Mouse (Mus musculus) adrenal gland, adult 10 weeks (tissue): Measurements from ENCODE around the gene Aspm. TPM values are rescaled to one million over a fixed set of nuclear protein-coding genes. Genes with fewer than 3 reads are reported as not detected.

Experiments
- polyA plus RNA-seq: library from polyadenylated mRNA; stranded (reverse); fragments of 350-450 nt; fragmentation: Illumina TruSeq; extraction: RNeasy Lipid Tissue Mini Kit (QIAGEN cat#74804); gene quantifications from one replicate; pipeline ENCODE4 v1.2.3, GENCODE M21; 2014; ENCODE audit warnings: low read depth, low replicate concordance

Gene Aspm
- 2.4 TPM for polyA plus RNA-seq

DNA sequence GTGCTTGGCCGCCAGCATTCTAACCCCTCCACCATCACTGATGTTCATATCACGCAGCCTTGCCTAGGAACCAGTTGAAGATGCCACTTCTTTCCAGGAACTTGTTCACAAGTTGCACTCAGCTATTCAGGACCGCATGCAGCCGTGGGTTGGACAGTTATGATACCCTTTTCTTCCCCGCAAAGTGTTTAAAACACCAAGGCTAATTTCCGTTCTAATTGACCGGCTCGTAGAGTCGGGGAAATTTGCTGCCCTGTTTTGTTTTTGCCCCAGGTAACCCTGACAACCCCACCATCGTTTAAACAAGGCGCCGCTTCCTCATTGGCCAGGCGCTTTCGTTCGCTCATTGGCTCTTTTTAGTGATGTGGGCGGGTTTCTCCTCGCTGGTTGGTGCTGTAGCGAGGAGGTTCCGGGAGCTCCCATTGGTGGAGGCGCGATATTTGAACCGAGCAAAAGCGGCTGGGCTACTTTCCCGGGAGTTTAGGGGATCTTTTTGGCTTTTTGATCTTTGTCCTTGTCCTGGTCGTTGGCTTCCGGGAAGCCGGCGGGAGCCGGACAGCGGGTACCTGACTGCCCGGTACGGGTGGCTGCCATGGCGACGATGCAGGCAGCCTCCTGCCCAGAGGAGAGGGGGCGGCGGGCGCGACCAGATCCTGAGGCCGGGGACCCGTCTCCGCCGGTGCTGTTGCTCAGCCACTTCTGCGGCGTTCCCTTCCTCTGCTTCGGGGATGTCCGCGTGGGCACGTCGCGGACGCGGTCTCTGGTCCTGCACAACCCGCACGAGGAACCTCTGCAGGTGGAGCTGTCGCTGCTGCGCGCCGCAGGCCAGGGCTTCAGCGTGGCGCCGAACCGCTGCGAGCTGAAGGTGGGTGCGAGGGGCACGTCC, at the start of gene Aspm:
Gene Aspm (plus strand): TSS at position 433 of the 886 bp plus-strand sequence.

DNA sequence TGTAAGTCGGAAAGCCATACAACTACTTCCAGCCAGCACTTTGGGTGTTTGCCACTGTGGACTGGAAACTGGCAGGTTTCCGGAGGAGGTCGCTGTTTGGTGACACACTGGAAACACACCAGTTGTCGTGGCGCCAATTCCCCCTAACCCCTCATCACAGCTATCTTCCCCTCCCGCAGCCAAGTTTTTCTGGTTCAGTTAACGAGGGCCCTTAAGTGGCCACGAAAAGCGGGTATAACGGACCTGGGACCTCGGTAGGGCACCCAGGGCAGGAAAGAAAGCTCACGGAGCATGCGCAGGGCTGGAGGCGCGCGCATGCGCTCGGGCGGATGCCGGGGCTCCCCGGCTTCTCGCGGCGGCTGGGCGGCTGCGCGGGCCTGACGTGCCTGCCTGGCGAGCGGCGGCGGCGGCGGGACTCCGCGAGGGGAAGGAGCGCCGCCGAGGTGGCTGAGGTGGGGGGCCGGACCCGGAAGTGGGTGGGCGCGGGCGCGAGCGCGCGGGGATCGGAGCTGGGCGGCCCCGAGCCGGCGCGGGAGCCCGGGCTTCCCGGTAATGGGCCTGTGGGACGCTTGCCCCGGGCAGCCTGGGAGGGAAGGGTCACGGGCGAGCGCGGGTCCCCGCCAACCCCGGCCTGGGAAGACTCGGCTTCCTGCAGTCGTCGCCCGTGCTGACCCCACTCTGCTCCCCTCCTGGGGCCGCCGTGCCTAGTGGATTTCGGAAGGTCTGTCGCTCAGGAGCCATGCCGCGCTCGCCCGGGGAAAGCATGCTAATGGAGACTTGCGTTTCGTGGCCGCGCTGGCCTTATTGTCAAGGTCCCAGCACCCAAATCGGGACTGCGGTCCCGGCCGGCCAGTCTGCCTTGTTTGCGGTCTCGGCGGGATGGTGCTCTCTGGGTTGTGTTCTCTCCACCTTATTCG, 32.4 kb upstream of the Aspm start, which contains the start of gene Zbtb41:
Gene Zbtb41 (plus strand): TSS at position 414 of the 917 bp plus-strand sequence.

DNA sequence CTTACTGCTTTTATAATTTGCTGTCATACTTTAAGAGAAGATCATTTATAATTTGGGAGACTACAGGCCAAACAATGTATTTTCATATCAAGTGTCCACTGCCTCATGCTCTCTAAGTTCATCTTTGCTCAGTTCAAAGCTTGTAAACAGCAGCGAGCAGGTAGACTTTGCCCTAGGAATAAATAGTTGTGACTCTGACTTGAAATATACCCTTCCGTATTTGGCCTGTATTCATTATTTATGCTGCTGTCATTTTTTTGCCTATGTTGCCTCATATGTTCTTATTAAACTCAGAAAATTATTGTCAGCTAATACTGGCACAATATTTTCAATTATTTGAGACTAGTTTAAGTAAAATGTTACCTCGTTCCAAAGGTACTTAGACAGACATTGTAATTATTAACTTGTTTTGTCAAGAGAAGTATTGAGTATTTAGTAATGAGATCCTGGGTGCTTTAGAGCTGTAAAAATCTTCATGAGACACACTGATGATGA, 46.7 kb downstream of the Aspm start, which contains the start of gene F13b:
Gene F13b (plus strand): TSS at position 445 of the 495 bp plus-strand sequence.

Other genes with a start within 250 kb of the Aspm start
- not detected for gene Crb1, start 77.7 kb upstream of the Aspm start, polyA plus RNA-seq
- 69.9 TPM for gene Zbtb41, start 32.5 kb upstream of the Aspm start, polyA plus RNA-seq
- not detected for gene F13b, start 46.9 kb downstream of the Aspm start, polyA plus RNA-seq
- gene Cfhr1, start 105.5 kb downstream of the Aspm start, polyA plus RNA-seq, result not detected